ENCODE assay signal across 15 mouse cellular contexts in genomic region chr10:39208712-39209111, GRCm38 (mm10). TPM values are rescaled to one million over a fixed set of nuclear protein-coding genes. Genes with fewer than 3 reads are reported as not detected.
DNase-seq lines count a peak whose midpoint lies in the region; ATAC-seq lines count a peak whose summit lies in the region.
"Had no signal": no experiment of that assay in that cellular context is flagged by ENCODE, and none has a peak within 500 bp of the region (broad histone marks: within the 10 kb centered on the region; RNA-seq: fewer than 3 reads in every experiment).

No protein-coding gene starts in this region.

- H3K4me2 ChIP-seq in hindbrain, embryonic 11.5 days (replicated peaks; ENCODE audit: low read depth, low read length) = no peak overlapping the region
- no peak overlapping the region for H3K4me2 ChIP-seq in midbrain, embryonic 13.5 days (replicated peaks)
- H3K4me2 ChIP-seq: stomach, embryonic 15.5 days had no signal

- no peaks in the 10 kb centered on the region for H3K36me3 ChIP-seq in hindbrain, embryonic 10.5 days
- H3K36me3 ChIP-seq in hindbrain, embryonic 11.5 days (ENCODE audit: control insufficient read depth, insufficient read depth, low read length) = no peaks in the 10 kb centered on the region
- H3K36me3 ChIP-seq in midbrain, embryonic 13.5 days = no peaks in the 10 kb centered on the region
- H3K36me3 ChIP-seq: stomach, embryonic 15.5 days had no signal

- no peak overlapping the region for H3K9ac ChIP-seq in hindbrain, embryonic 11.5 days (ENCODE audit: low read depth, low read length)
- no peak overlapping the region for H3K9ac ChIP-seq in midbrain, embryonic 13.5 days (replicated peaks)
- H3K9ac ChIP-seq: stomach, embryonic 15.5 days had no signal

- H3K4me1 ChIP-seq in hindbrain, embryonic 10.5 days (replicated peaks) = peaks cover 21% of the 10 kb centered on the region
- no peaks in the 10 kb centered on the region for H3K4me1 ChIP-seq in hindbrain, embryonic 11.5 days (replicated peaks; ENCODE audit: control insufficient read depth, insufficient read depth, low read length)
- H3K4me1 ChIP-seq in midbrain, embryonic 13.5 days (replicated peaks) = peaks cover 22% of the 10 kb centered on the region
- H3K4me1 ChIP-seq: stomach, embryonic 15.5 days had no signal

- ATAC-seq in hindbrain, embryonic 11.5 days (ENCODE audit: low FRiP score) = no peak
- ATAC-seq in granulocyte monocyte progenitor cell, adult 5-6 weeks (replicated peaks; ENCODE audit: poor library complexity, severe bottlenecking) = peak; percentile 96
- no peak for ATAC-seq in midbrain, embryonic 13.5 days

- no peak for DNase-seq in hindbrain, embryonic 10.5 days (ENCODE audit: low spot score)
- DNase-seq in hindbrain, embryonic 11.5 days (ENCODE audit: low spot score) = no peak
- peak; percentile 8 to 11 for DNase-seq in adrenal gland, postnatal 36 days
- DNase-seq in kidney, adult 11 months = no peak
- DNase-seq in right cerebral cortex, postnatal 25 days = no peak
- no peak for DNase-seq in ovary, postnatal 36 days (ENCODE audit: low spot score)
- DNase-seq: kidney, postnatal 25 days; lung, adult 2 months had no signal

- peaks cover 17% of the 10 kb centered on the region for H3K9me3 ChIP-seq in hindbrain, embryonic 10.5 days
- no peaks in the 10 kb centered on the region for H3K9me3 ChIP-seq in hindbrain, embryonic 11.5 days (ENCODE audit: control insufficient read depth, low read length)
- peaks cover 7% of the 10 kb centered on the region; the same call in 1 of the 2 replicates for H3K9me3 ChIP-seq in midbrain, embryonic 13.5 days

- H3K27ac ChIP-seq in hindbrain, embryonic 10.5 days = peak overlapping the region; percentile 50
- H3K27ac ChIP-seq in hindbrain, embryonic 11.5 days (ENCODE audit: low read depth, low read length) = no peak overlapping the region
- H3K27ac ChIP-seq in midbrain, embryonic 13.5 days = peak overlapping the region; percentile 88
- H3K27ac ChIP-seq: stomach, embryonic 15.5 days had no signal

- H3K27me3 ChIP-seq in hindbrain, embryonic 10.5 days (ENCODE audit: insufficient read depth, poor library complexity, severe bottlenecking) = no peaks in the 10 kb centered on the region
- H3K27me3 ChIP-seq in hindbrain, embryonic 11.5 days (ENCODE audit: control insufficient read depth, insufficient read depth, low read length) = no peaks in the 10 kb centered on the region
- no peaks in the 10 kb centered on the region for H3K27me3 ChIP-seq in midbrain, embryonic 13.5 days
- H3K27me3 ChIP-seq: stomach, embryonic 15.5 days had no signal

- 84% methylated on average over 4 of the region's 4 CpGs for WGBS in hindbrain, embryonic 10.5 days
- WGBS in hindbrain, embryonic 11.5 days = 76% methylated on average over 4 of the region's 4 CpGs
- 67% methylated on average over 4 of the region's 4 CpGs for WGBS in midbrain, embryonic 13.5 days

- H3K4me3 ChIP-seq in hindbrain, embryonic 10.5 days = no peak overlapping the region
- no peak overlapping the region for H3K4me3 ChIP-seq in hindbrain, embryonic 11.5 days (ENCODE audit: low read depth, low read length)
- no peak overlapping the region for H3K4me3 ChIP-seq in midbrain, embryonic 13.5 days (replicated peaks)
- H3K4me3 ChIP-seq: left cerebral cortex, adult 2 months; stomach, embryonic 15.5 days had no signal

RNA-seq across cellular contexts. Expression of gene Ccn6, which starts 45.1 kb away (rescaled TPM):
- polyA plus RNA-seq in hindbrain, embryonic 10.5 days (2016; fragmentation: Nextera tagmentation; extraction: Ambion mirVana) = 0.24 and 0.50 TPM in 2 replicates
- polyA plus RNA-seq in hindbrain, embryonic 11.5 days (2014; fragmentation: Nextera tagmentation; extraction: Ambion mirVana) = 0.15 and 0.31 TPM in 2 replicates
- total RNA-seq in adrenal gland, postnatal 36 days (2021) = under 1 TPM; 0.26 to 0.70 TPM
- not detected in 2 replicates for total RNA-seq in granulocyte monocyte progenitor cell, adult 5-6 weeks (2014; fragmentation: Nextera tagmentation)
- total RNA-seq in granulocyte monocyte progenitor cell, adult 5-6 weeks (2017) = not detected in 2 replicates
- polyA plus RNA-seq in midbrain, embryonic 13.5 days (2015; fragmentation: Nextera tagmentation; extraction: Ambion mirVana) = 0.32 and 0.53 TPM in 2 replicates
- total RNA-seq: common myeloid progenitor, adult 5-6 weeks; gastrocnemius, postnatal 25 days; heart, postnatal 25 days had no signal

Comparison
In these comparisons a context has a peak if more than half of its experiments do, and no peak if none do; other contexts are left out.
1. DNase-seq: peak in adrenal gland, postnatal 36 days (2 of 2); none in hindbrain, embryonic 10.5 days (single experiment), hindbrain, embryonic 11.5 days (single experiment), kidney, adult 11 months (single experiment), right cerebral cortex, postnatal 25 days (single experiment) and ovary, postnatal 36 days (single experiment).